Mouse (Mus musculus): ENCODE measurements around the gene Sys1. TPM values are rescaled to one million over a fixed set of nuclear protein-coding genes. Genes with fewer than 3 reads are reported as not detected.

The Sys1 gene
- polyA plus RNA-seq, 1 experiment from 2014 or later, result 48.6 TPM

DNA sequence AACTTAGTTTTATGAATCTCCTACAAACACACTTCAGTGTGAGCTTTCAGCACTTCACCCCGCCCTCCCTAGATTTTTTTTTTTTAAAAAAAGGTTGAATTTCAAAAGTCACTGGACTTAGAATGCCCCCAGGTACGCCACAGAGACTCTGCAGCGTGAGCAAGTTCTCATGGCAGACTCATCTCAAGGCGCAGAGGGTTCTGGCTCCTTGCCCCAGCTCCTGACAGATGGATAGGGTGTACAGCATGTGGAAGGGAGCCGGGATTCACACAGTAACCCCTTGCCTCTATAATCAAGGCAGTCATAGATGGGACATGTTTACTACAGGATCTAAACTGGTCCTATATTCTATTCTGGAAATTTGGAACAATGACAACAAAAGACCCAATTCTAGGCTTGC is 31.4 kb upstream of the Sys1 start:
- Histone ChIP-seq H3K36me3 (ENCODE audit: control insufficient read depth, insufficient read depth, low read length) (peaks cover 22% of the 10 kb centered on the region), H3K9me3 (ENCODE audit: control insufficient read depth, low read length) (no peaks in the 10 kb centered on the region), H3K9ac (ENCODE audit: low read length) (no peak overlapping the region), H3K27ac (replicated peaks) (no peak overlapping the region), H3K4me1 (replicated peaks; ENCODE audit: control insufficient read depth, insufficient read depth) (no peaks in the 10 kb centered on the region), H3K4me2 (replicated peaks; ENCODE audit: low read depth) (no peak overlapping the region), H3K27me3 (ENCODE audit: control insufficient read depth, insufficient read depth, low read length) (no peaks in the 10 kb centered on the region), H3K4me3 (ENCODE audit: low read depth, low read length) (no peak overlapping the region)
- no peak for TF ChIP-seq EP300 (optimal IDR thresholded peaks at IDR 0.05)
- no peak for TF ChIP-seq CTCF (IDR thresholded peaks at IDR 0.05; ENCODE audit: low read depth)
- ATAC-seq (ENCODE audit: low FRiP score, low TSS enrichment) (no peak), DNase-seq (ENCODE audit: low spot score) (no peak)
- 80% methylated on average over 5 of the region's 5 CpGs for WGBS

DNA sequence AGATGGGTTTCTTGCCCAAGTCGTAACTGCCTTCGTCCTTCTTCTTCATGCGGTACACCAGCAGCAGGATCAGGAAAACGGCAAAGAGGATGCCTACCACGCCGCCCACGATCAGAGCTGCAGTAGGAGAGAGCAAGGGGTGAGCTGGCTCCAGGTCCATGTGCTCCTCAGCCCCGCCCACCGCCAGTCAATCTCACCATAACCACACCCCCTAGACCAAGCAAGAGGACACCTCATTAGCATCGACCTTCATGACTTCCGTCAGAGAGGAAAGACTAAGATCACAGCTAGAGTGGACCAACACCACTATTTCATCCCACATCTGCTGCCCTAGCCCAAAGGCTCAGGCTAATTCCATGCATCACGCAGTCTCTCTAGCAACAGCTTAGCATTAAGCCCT is 30.6 kb upstream of the Sys1 start:
- Histone ChIP-seq H3K27me3 (ENCODE audit: control insufficient read depth, insufficient read depth, low read length) (no peaks in the 10 kb centered on the region), H3K4me1 (replicated peaks; ENCODE audit: control insufficient read depth, insufficient read depth) (peaks cover 6% of the 10 kb centered on the region), H3K9ac (ENCODE audit: low read length) (no peak overlapping the region), H3K4me3 (ENCODE audit: low read depth, low read length) (no peak overlapping the region), H3K27ac (replicated peaks) (no peak overlapping the region), H3K9me3 (ENCODE audit: control insufficient read depth, low read length) (no peaks in the 10 kb centered on the region), H3K4me2 (replicated peaks; ENCODE audit: low read depth) (no peak overlapping the region), H3K36me3 (ENCODE audit: control insufficient read depth, insufficient read depth, low read length) (peaks cover 22% of the 10 kb centered on the region)
- peak; percentile 36; the same call in 1 of the 2 replicates for ATAC-seq (ENCODE audit: low FRiP score, low TSS enrichment)
- no peak for TF ChIP-seq CTCF (IDR thresholded peaks at IDR 0.05; ENCODE audit: low read depth)
- TF ChIP-seq EP300 (optimal IDR thresholded peaks at IDR 0.05), result no peak
- DNase-seq (ENCODE audit: low spot score), result peak; percentile 56
- WGBS, result 35% methylated on average over 12 of the region's 12 CpGs

DNA sequence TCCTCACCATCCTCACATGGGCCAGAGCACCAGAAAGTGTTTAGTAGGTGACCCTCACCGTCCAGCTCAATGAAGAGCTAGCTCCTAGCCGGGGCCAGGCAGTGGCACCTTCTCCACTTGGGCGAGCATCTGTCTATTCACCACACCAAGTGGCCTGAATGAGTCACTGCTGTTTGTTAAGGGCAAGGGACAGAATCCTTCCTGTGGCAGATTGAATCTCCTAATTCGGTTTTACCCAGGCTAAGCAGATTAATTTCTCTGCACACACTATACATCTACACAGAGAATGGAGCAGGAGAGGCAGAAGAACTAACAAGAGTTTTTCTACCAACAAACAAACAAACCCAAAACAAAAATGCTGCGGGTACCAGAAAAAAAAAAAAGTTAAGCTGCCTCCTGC is 29.8 kb upstream of the Sys1 start:
- peaks cover 11% of the 10 kb centered on the region for H3K4me1 ChIP-seq (replicated peaks; ENCODE audit: control insufficient read depth, insufficient read depth)
- no peak overlapping the region for H3K4me3 ChIP-seq (ENCODE audit: low read depth, low read length)
- ATAC-seq (ENCODE audit: low FRiP score, low TSS enrichment) (no peak), DNase-seq (ENCODE audit: low spot score) (no peak)
- TF ChIP-seq CTCF (IDR thresholded peaks at IDR 0.05; ENCODE audit: low read depth), result no peak
- TF ChIP-seq EP300 (optimal IDR thresholded peaks at IDR 0.05), result no peak
- H3K4me2 ChIP-seq (replicated peaks; ENCODE audit: low read depth), result no peak overlapping the region
- no peaks in the 10 kb centered on the region for H3K27me3 ChIP-seq (ENCODE audit: control insufficient read depth, insufficient read depth, low read length)
- no peaks in the 10 kb centered on the region for H3K9me3 ChIP-seq (ENCODE audit: control insufficient read depth, low read length)
- 66% methylated on average over 5 of the region's 5 CpGs for WGBS
- peaks cover 22% of the 10 kb centered on the region for H3K36me3 ChIP-seq (ENCODE audit: control insufficient read depth, insufficient read depth, low read length)
- no peak overlapping the region for H3K9ac ChIP-seq (ENCODE audit: low read length)
- no peak overlapping the region for H3K27ac ChIP-seq (replicated peaks)

DNA sequence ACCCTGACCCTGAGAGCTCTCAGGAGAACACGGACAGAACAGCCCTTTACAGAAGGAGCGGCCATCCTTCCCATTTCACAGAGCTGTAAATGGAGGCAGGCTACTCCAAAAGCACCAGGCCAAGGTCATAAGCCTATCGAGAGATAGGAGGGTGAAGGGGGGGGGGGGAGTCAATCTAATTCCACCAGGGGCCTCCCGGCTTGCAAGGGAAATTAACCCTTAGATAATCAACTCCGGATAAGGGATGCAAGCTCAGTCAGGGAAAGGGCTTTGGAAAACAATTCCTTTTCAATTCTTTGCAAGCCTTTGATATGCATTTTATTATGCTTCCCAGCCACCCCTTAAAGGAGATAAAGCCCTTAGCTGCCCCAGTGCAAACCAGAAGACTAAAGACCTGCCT is 28.3 kb upstream of the Sys1 start:
- Histone ChIP-seq H3K27me3 (ENCODE audit: control insufficient read depth, insufficient read depth, low read length) (no peaks in the 10 kb centered on the region), H3K4me2 (replicated peaks; ENCODE audit: low read depth) (no peak overlapping the region), H3K27ac (replicated peaks) (no peak overlapping the region), H3K4me1 (replicated peaks; ENCODE audit: control insufficient read depth, insufficient read depth) (peaks cover 15% of the 10 kb centered on the region), H3K9me3 (ENCODE audit: control insufficient read depth, low read length) (no peaks in the 10 kb centered on the region), H3K36me3 (ENCODE audit: control insufficient read depth, insufficient read depth, low read length) (peaks cover 22% of the 10 kb centered on the region), H3K9ac (ENCODE audit: low read length) (no peak overlapping the region), H3K4me3 (ENCODE audit: low read depth, low read length) (no peak overlapping the region)
- ATAC-seq (ENCODE audit: low FRiP score, low TSS enrichment) (no peak), DNase-seq (ENCODE audit: low spot score) (no peak)
- WGBS, result 39% methylated on average over 5 of the region's 5 CpGs
- TF ChIP-seq CTCF (IDR thresholded peaks at IDR 0.05; ENCODE audit: low read depth), result no peak
- TF ChIP-seq EP300 (optimal IDR thresholded peaks at IDR 0.05), result no peak

DNA sequence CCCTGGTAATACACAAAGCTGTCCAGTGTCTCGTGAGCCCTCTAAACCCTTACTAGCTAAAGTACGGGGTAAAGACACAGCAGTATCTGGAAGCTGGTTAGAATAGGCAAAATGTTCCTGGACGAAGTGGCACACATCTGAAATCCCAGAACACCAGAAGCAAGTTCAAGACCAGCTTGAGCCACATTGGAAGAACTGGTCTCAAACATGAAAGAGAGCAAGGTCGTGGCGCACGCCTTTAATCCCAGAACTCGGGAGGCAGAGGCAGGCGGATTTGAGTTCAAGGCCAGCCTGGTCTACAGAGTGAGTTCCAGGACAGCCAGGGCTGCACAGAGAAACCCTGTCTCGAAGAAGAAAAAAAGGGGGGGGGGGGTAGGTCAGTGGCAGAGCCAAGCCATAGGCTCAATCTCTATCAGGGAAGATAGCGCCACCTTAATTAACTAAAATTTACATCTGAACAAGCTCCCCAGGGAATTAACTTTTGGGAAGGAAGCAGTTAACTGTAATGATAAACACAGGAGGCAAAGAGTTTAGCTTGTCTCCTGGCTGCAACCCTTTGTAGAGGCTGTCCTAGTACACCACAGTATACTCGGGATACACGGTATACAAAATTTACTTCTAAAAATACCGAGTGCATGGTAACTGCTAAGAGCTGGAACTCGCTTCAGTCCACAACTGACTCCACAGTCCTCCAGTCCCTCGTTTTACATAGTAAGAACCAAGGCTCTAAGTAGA is 26.7 kb upstream of the Sys1 start:
- WGBS, result 56% methylated on average over 15 of the region's 15 CpGs
- Histone ChIP-seq H3K9me3 (ENCODE audit: control insufficient read depth, low read length) (no peaks in the 10 kb centered on the region), H3K4me2 (replicated peaks; ENCODE audit: low read depth) (no peak overlapping the region), H3K27ac (replicated peaks) (peak overlapping the region; percentile 69), H3K27me3 (ENCODE audit: control insufficient read depth, insufficient read depth, low read length) (no peaks in the 10 kb centered on the region), H3K4me3 (ENCODE audit: low read depth, low read length) (no peak overlapping the region), H3K9ac (ENCODE audit: low read length) (no peak overlapping the region), H3K36me3 (ENCODE audit: control insufficient read depth, insufficient read depth, low read length) (peaks cover 18% of the 10 kb centered on the region), H3K4me1 (replicated peaks; ENCODE audit: control insufficient read depth, insufficient read depth) (peaks cover 26% of the 10 kb centered on the region)
- DNase-seq (ENCODE audit: low spot score) (no peak), ATAC-seq (ENCODE audit: low FRiP score, low TSS enrichment) (no peak)
- TF ChIP-seq CTCF (IDR thresholded peaks at IDR 0.05; ENCODE audit: low read depth) (no peak), EP300 (optimal IDR thresholded peaks at IDR 0.05) (no peak)

DNA sequence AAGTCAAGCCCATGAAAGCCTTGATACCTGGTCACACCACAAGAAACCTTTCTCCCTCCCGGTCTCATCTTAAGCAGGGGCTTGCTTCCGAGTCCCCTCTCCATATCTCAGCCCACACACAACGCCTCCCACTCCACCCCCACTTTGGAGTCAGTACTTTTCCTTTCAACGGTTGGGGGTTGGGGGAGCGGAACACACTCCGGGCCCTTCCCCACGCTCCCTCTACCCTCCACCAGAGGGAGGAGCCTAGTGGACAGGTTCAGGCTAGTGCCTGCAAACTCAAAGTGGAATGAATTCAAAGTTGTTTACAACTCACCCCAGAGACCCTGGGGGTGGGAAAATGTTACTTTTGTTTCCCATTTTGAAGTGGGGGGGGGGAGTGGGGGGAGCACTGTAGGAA is 26.1 kb upstream of the Sys1 start:
- peak overlapping the region; percentile 5; the same call in 1 of the 2 replicates for H3K4me2 ChIP-seq (replicated peaks; ENCODE audit: low read depth)

More for the DNA sequence above, 26.1 kb upstream of the Sys1 start:
- no peaks in the 10 kb centered on the region for H3K9me3 ChIP-seq (ENCODE audit: control insufficient read depth, low read length)
- WGBS, result 7% methylated on average over 7 of the region's 7 CpGs
- peaks cover 29% of the 10 kb centered on the region for H3K4me1 ChIP-seq (replicated peaks; ENCODE audit: control insufficient read depth, insufficient read depth)
- TF ChIP-seq CTCF (IDR thresholded peaks at IDR 0.05; ENCODE audit: low read depth), result peak; percentile 46
- no peak for TF ChIP-seq EP300 (optimal IDR thresholded peaks at IDR 0.05)
- H3K27me3 ChIP-seq (ENCODE audit: control insufficient read depth, insufficient read depth, low read length), result no peaks in the 10 kb centered on the region
- H3K4me3 ChIP-seq (ENCODE audit: low read depth, low read length), result no peak overlapping the region
- H3K9ac ChIP-seq (ENCODE audit: low read length), result no peak overlapping the region
- ATAC-seq (ENCODE audit: low FRiP score, low TSS enrichment) (no peak), DNase-seq (ENCODE audit: low spot score) (peak; percentile 49)
- H3K27ac ChIP-seq (replicated peaks), result peak overlapping the region; percentile 69
- peaks cover 18% of the 10 kb centered on the region for H3K36me3 ChIP-seq (ENCODE audit: control insufficient read depth, insufficient read depth, low read length)
